Mouse (Mus musculus) intestine, postnatal 0 days (tissue): ENCODE measurements at regions not wholly inside any gene's neighbourhood (a gene's known extent, or its start where the extent isn't known, plus 50 kb on each side); places are given as distances from the start of the nearest gene placed in this dataset.

ENCODE experiments used
- ATAC-seq: fragments of 200-750 bp; cut with Nextera tagmentation; 2 replicates; pipeline ENCODE4 v1.8.0; 2017; ENCODE audit warnings: mild to moderate bottlenecking, moderate TSS enrichment, moderate library complexity
- H3K27ac ChIP-seq: fragments of 300-500 bp; sonication (generic); 2 replicates; pipeline ENCODE4 v1.5.1; 2014; ENCODE audit warnings: mild to moderate bottlenecking, low read depth, low read length, moderate library complexity
- H3K27me3 ChIP-seq: fragments of 300-500 bp; sonication (generic); replicated peaks from 2 replicates; pipeline ENCODE4 v1.6.1; 2014; ENCODE audit warnings: low read length, mixed read lengths; ENCODE audit not compliant: control insufficient read depth, insufficient read depth
- H3K36me3 ChIP-seq: fragments of 300-500 bp; sonication (generic); 2 replicates; pipeline ENCODE4 v1.6.1; 2014; ENCODE audit warnings: mild to moderate bottlenecking, moderate library complexity; ENCODE audit not compliant: control insufficient read depth, insufficient read depth
- H3K4me1 ChIP-seq: fragments of 300-500 bp; sonication (generic); replicated peaks from 2 replicates; pipeline ENCODE4 v1.6.1; 2014; ENCODE audit warnings: antibody characterized with exemption, low read length, mixed read lengths; ENCODE audit not compliant: control insufficient read depth, insufficient read depth
- H3K4me2 ChIP-seq: fragments of 300-500 bp; sonication (generic); replicated peaks from 2 replicates; pipeline ENCODE4 v1.6.1; 2014; ENCODE audit warnings: low read depth, mild to moderate bottlenecking, moderate library complexity
- H3K4me3 ChIP-seq: fragments of 300-500 bp; sonication (generic); 2 replicates; pipeline ENCODE4 v1.5.1; 2014; ENCODE audit warnings: low read depth, low read length
- H3K9ac ChIP-seq: fragments of 300-500 bp; sonication (generic); 2 replicates; pipeline ENCODE4 v1.6.1; 2014; ENCODE audit warnings: mild to moderate bottlenecking, low read depth, low read length
- H3K9me3 ChIP-seq: fragments of 300-500 bp; sonication (generic); 2 replicates; pipeline ENCODE4 v1.6.1; 2016; ENCODE audit warnings: mixed run types; ENCODE audit not compliant: control insufficient read depth
- CTCF ChIP-seq: sonication (generic); IDR thresholded peaks from 2 replicates; pipeline ENCODE4 v1.5.1; 2016; ENCODE audit warnings: low read depth, mild to moderate bottlenecking, control low read depth, antibody characterized with exemption, moderate library complexity
- WGBS: fragments of 180-500 bp; shearing (Covaris S2); extraction: QIAGEN DNeasy Blood & Tissue Kit; methylation state at CpG from one replicate; pipeline ENCODE4 v1.1.7; 2014; 5-methylcytosine and 5-hydroxymethylcytosine counted together

GRCm38 (mm10) chr5:77532261-77533015 is 124.6 kb upstream of the Igfbp7 start:
- TF ChIP-seq CTCF: no peak
- Histone ChIP-seq H3K9ac (no peak overlapping the region), H3K4me1 (no peaks in the 10 kb centered on the region), H3K27ac (no peak overlapping the region), H3K27me3 (no peaks in the 10 kb centered on the region), H3K9me3 (no peaks in the 10 kb centered on the region), H3K4me3 (no peak overlapping the region), H3K4me2 (no peak overlapping the region), H3K36me3 (no peaks in the 10 kb centered on the region)
- 82% methylated on average over 19 of the region's 19 CpGs for WGBS
- no peak for ATAC-seq

- WGBS: 83% methylated on average over 7 of the region's 7 CpGs
- H3K9me3 ChIP-seq: no peaks in the 10 kb centered on the region
- no peak overlapping the region for H3K27ac ChIP-seq
- no peaks in the 10 kb centered on the region for H3K36me3 ChIP-seq
- H3K4me1 ChIP-seq: no peaks in the 10 kb centered on the region
- TF ChIP-seq CTCF: no peak
- no peak overlapping the region for H3K4me2 ChIP-seq
- H3K27me3 ChIP-seq: no peaks in the 10 kb centered on the region
- no peak overlapping the region for H3K9ac ChIP-seq
- no peak for ATAC-seq
- H3K4me3 ChIP-seq: no peak overlapping the region
Observed at GRCm38 (mm10) chr5:77530376-77530775, 122.5 kb upstream of the Igfbp7 start.

GRCm38 (mm10) chr5:77517252-77517651 is 109.4 kb upstream of the Igfbp7 start:
- WGBS: 62% methylated on average over 4 of the region's 4 CpGs

GRCm38 (mm10) chr5:77515448-77515847 is 107.6 kb upstream of the Igfbp7 start:
- no peaks in the 10 kb centered on the region for H3K36me3 ChIP-seq
- no peak overlapping the region for H3K9ac ChIP-seq
- H3K9me3 ChIP-seq: no peaks in the 10 kb centered on the region
- no peak for TF ChIP-seq CTCF
- H3K4me2 ChIP-seq: no peak overlapping the region
- no peaks in the 10 kb centered on the region for H3K4me1 ChIP-seq
- no peak for ATAC-seq
- H3K4me3 ChIP-seq: no peak overlapping the region
- no peak overlapping the region for H3K27ac ChIP-seq
- no peaks in the 10 kb centered on the region for H3K27me3 ChIP-seq
- 63% methylated on average over 7 of the region's 7 CpGs for WGBS

More at GRCm38 (mm10) chr5:77517252-77517651, 109.4 kb upstream of the Igfbp7 start:
- Histone ChIP-seq H3K27me3 (no peaks in the 10 kb centered on the region), H3K4me2 (no peak overlapping the region), H3K27ac (no peak overlapping the region), H3K9ac (no peak overlapping the region), H3K4me1 (no peaks in the 10 kb centered on the region), H3K4me3 (no peak overlapping the region), H3K36me3 (no peaks in the 10 kb centered on the region), H3K9me3 (no peaks in the 10 kb centered on the region)
- TF ChIP-seq CTCF: no peak
- ATAC-seq: no peak

- no peak for ATAC-seq
- H3K4me2 ChIP-seq: no peak overlapping the region
Observed at GRCm38 (mm10) chr5:77502684-77503083, 94.8 kb upstream of the Igfbp7 start.

GRCm38 (mm10) chr5:77499949-77500460 is 92.2 kb upstream of the Igfbp7 start:
- Histone ChIP-seq H3K9me3 (no peaks in the 10 kb centered on the region), H3K36me3 (no peaks in the 10 kb centered on the region), H3K4me1 (no peaks in the 10 kb centered on the region), H3K9ac (no peak overlapping the region), H3K4me3 (no peak overlapping the region), H3K4me2 (no peak overlapping the region), H3K27ac (no peak overlapping the region), H3K27me3 (no peaks in the 10 kb centered on the region)
- no peak for ATAC-seq
- 60% methylated on average over 5 of the region's 5 CpGs for WGBS
- no peak for TF ChIP-seq CTCF

More at GRCm38 (mm10) chr5:77502684-77503083, 94.8 kb upstream of the Igfbp7 start:
- Histone ChIP-seq H3K27ac (no peak overlapping the region), H3K27me3 (no peaks in the 10 kb centered on the region), H3K9me3 (no peaks in the 10 kb centered on the region), H3K36me3 (no peaks in the 10 kb centered on the region), H3K4me1 (no peaks in the 10 kb centered on the region), H3K9ac (no peak overlapping the region), H3K4me3 (no peak overlapping the region)
- TF ChIP-seq CTCF: no peak
- WGBS: 55% methylated on average over 5 of the region's 5 CpGs
